Mouse (Mus musculus) hindbrain, embryonic 12.5 days (tissue): ENCODE data around the gene Abtb1. TPM values are rescaled to one million over a fixed set of nuclear protein-coding genes. Genes with fewer than 3 reads are reported as not detected.

Experiments used
- ATAC-seq: fragments of 200-750 bp; cut with Nextera tagmentation; 2 replicates; pipeline ENCODE4 v1.8.0; 2017; ENCODE audit warnings: moderate TSS enrichment; ENCODE audit not compliant: low FRiP score
- H3K27ac ChIP-seq: fragments of 300-500 bp; sonication (generic); 2 replicates; pipeline ENCODE4 v1.5.1; 2016; ENCODE audit warnings: mild to moderate bottlenecking
- H3K27me3 ChIP-seq: fragments of 300-500 bp; sonication (generic); 2 replicates; pipeline ENCODE4 v1.6.1; 2016; ENCODE audit warnings: mild to moderate bottlenecking
- H3K36me3 ChIP-seq: fragments of 300-500 bp; sonication (generic); 2 replicates; pipeline ENCODE4 v1.6.1; 2016; ENCODE audit warnings: mild to moderate bottlenecking
- H3K4me1 ChIP-seq: fragments of 300-500 bp; sonication (generic); 2 replicates; pipeline ENCODE4 v1.6.1; 2016
- H3K4me2 ChIP-seq: fragments of 300-500 bp; sonication (generic); replicated peaks from 2 replicates; pipeline ENCODE4 v1.6.1; 2016; ENCODE audit warnings: mild to moderate bottlenecking
- H3K4me3 ChIP-seq: fragments of 300-500 bp; sonication (generic); 2 replicates; pipeline ENCODE4 v1.5.1; 2016; ENCODE audit warnings: mild to moderate bottlenecking
- H3K9ac ChIP-seq: fragments of 300-500 bp; sonication (generic); 2 replicates; pipeline ENCODE4 v1.6.1; 2016; ENCODE audit warnings: mild to moderate bottlenecking, moderate library complexity
- H3K9me3 ChIP-seq: fragments of 300-500 bp; sonication (generic); replicated peaks from 2 replicates; pipeline ENCODE4 v1.6.1; 2016; ENCODE audit warnings: mild to moderate bottlenecking
- WGBS: fragments of 180-500 bp; shearing (Covaris S2); methylation state at CpG from one replicate; pipeline ENCODE4 v1.1.7; 2016; 5-methylcytosine and 5-hydroxymethylcytosine counted together
- polyA plus RNA-seq: library from polyadenylated mRNA; unstranded; fragments of >200 nt; fragmentation: Nextera tagmentation; extraction: Ambion mirVana; gene quantifications from 2 replicates; pipeline ENCODE4 v1.2.1, GENCODE M21; 2016

Gene Abtb1
- 32.1 and 36.1 TPM in 2 replicates for polyA plus RNA-seq

GRCm38 (mm10) chr6:88841781-88842689 lies at the start of gene Abtb1:
TSS of gene Abtb1 (minus strand) at chr6:88841984.
- peaks cover 25% of the 10 kb centered on the region for H3K4me1 ChIP-seq
- WGBS = under 1% methylated on average over 72 of the region's 72 CpGs
- H3K4me2 ChIP-seq = peak within 1 kb of the TSS; percentile 80
- peak within 1 kb of the TSS; percentile 76 for H3K4me3 ChIP-seq
- peak within 1 kb of the TSS; percentile 84 for H3K9ac ChIP-seq
- no peaks in the 10 kb centered on the region for H3K9me3 ChIP-seq
- no peaks in the 10 kb centered on the region for H3K27me3 ChIP-seq
- H3K36me3 ChIP-seq = peaks cover 55% of the 10 kb centered on the region
- peak within 1 kb of the TSS; percentile 90 for H3K27ac ChIP-seq
- ATAC-seq = peak; percentile 95

GRCm38 (mm10) chr6:88890832-88891231 lies 49.0 kb upstream of the Abtb1 start:
- Histone ChIP-seq H3K4me2 (no peak overlapping the region), H3K36me3 (peaks cover 88% of the 10 kb centered on the region), H3K4me3 (no peak overlapping the region), H3K9me3 (no peaks in the 10 kb centered on the region), H3K27ac (no peak overlapping the region), H3K27me3 (no peaks in the 10 kb centered on the region), H3K4me1 (0 out of 2 replicates have a peak, but pooled peaks cover 11% of the 10 kb centered on the region), H3K9ac (no peak overlapping the region)
- WGBS = 94% methylated on average over 7 of the region's 7 CpGs
- ATAC-seq = no peak

GRCm38 (mm10) chr6:88889410-88890042 lies 47.7 kb upstream of the Abtb1 start:
- Histone ChIP-seq H3K4me1 (0 out of 2 replicates have a peak, but pooled peaks cover 8% of the 10 kb centered on the region), H3K4me3 (no peak overlapping the region), H3K27me3 (no peaks in the 10 kb centered on the region), H3K9me3 (no peaks in the 10 kb centered on the region), H3K27ac (no peak overlapping the region), H3K4me2 (no peak overlapping the region), H3K9ac (no peak overlapping the region), H3K36me3 (peaks cover 91% of the 10 kb centered on the region)
- no peak for ATAC-seq
- 89% methylated on average over 13 of the region's 13 CpGs for WGBS

- peak; percentile 75 for ATAC-seq
- Histone ChIP-seq H3K9ac (no peak overlapping the region), H3K4me2 (no peak overlapping the region), H3K27me3 (no peaks in the 10 kb centered on the region), H3K27ac (peak overlapping the region; percentile 30; the same call in 1 of the 2 replicates), H3K36me3 (peaks cover 91% of the 10 kb centered on the region), H3K4me1 (0 out of 2 replicates have a peak, but pooled peaks cover 8% of the 10 kb centered on the region), H3K9me3 (no peaks in the 10 kb centered on the region), H3K4me3 (no peak overlapping the region)
- WGBS = 63% methylated on average over 2 of the region's 2 CpGs
These were observed 44.7 kb upstream of the Abtb1 start for GRCm38 (mm10) chr6:88886417-88886967.

- Histone ChIP-seq H3K9me3 (no peaks in the 10 kb centered on the region), H3K36me3 (peaks cover 84% of the 10 kb centered on the region), H3K27ac (peak overlapping the region; percentile 24; the same call in 1 of the 2 replicates), H3K4me2 (no peak overlapping the region), H3K9ac (no peak overlapping the region), H3K4me1 (0 out of 2 replicates have a peak, but pooled peaks cover 8% of the 10 kb centered on the region), H3K4me3 (no peak overlapping the region), H3K27me3 (no peaks in the 10 kb centered on the region)
- 89% methylated on average over 12 of the region's 12 CpGs for WGBS
- no peak for ATAC-seq
These were observed 44.0 kb upstream of the Abtb1 start for GRCm38 (mm10) chr6:88885644-88886416.

GRCm38 (mm10) chr6:88884690-88885089 lies 42.9 kb upstream of the Abtb1 start:
- H3K9me3 ChIP-seq = no peaks in the 10 kb centered on the region
- H3K27ac ChIP-seq = no peak overlapping the region
- no peaks in the 10 kb centered on the region for H3K27me3 ChIP-seq
- H3K36me3 ChIP-seq = peaks cover 74% of the 10 kb centered on the region
- H3K4me1 ChIP-seq = 0 out of 2 replicates have a peak, but pooled peaks cover 8% of the 10 kb centered on the region
- 94% methylated on average over 17 of the region's 17 CpGs for WGBS
- no peak overlapping the region for H3K4me3 ChIP-seq
- H3K4me2 ChIP-seq = no peak overlapping the region
- no peak overlapping the region for H3K9ac ChIP-seq
- no peak for ATAC-seq

- no peak overlapping the region for H3K4me3 ChIP-seq
- H3K27ac ChIP-seq = no peak overlapping the region
- 0 out of 2 replicates have a peak, but pooled peaks cover 8% of the 10 kb centered on the region for H3K4me1 ChIP-seq
- no peaks in the 10 kb centered on the region for H3K9me3 ChIP-seq
- no peaks in the 10 kb centered on the region for H3K27me3 ChIP-seq
- ATAC-seq = no peak
- H3K9ac ChIP-seq = no peak overlapping the region
- WGBS = 96% methylated on average over 10 of the region's 10 CpGs
- peaks cover 69% of the 10 kb centered on the region for H3K36me3 ChIP-seq
- no peak overlapping the region for H3K4me2 ChIP-seq
These were observed 42.4 kb upstream of the Abtb1 start for GRCm38 (mm10) chr6:88884195-88884594.

- no peak overlapping the region for H3K4me3 ChIP-seq
- H3K27ac ChIP-seq = peak overlapping the region; percentile 44; the same call in 1 of the 2 replicates
- H3K27me3 ChIP-seq = no peaks in the 10 kb centered on the region
- peaks cover 42% of the 10 kb centered on the region for H3K36me3 ChIP-seq
- H3K9me3 ChIP-seq = no peaks in the 10 kb centered on the region
- H3K4me1 ChIP-seq = 0 out of 2 replicates have a peak, but pooled peaks cover under 1% of the 10 kb centered on the region
- WGBS = 72% methylated on average over 7 of the region's 7 CpGs
- ATAC-seq = no peak
- no peak overlapping the region for H3K4me2 ChIP-seq
- H3K9ac ChIP-seq = no peak overlapping the region
These were observed 39.5 kb upstream of the Abtb1 start for GRCm38 (mm10) chr6:88881334-88881733.

GRCm38 (mm10) chr6:88879471-88879870 lies 37.7 kb upstream of the Abtb1 start:
- Histone ChIP-seq H3K4me1 (no peaks in the 10 kb centered on the region), H3K27ac (no peak overlapping the region), H3K9me3 (no peaks in the 10 kb centered on the region), H3K36me3 (peaks cover 25% of the 10 kb centered on the region), H3K27me3 (0 out of 2 replicates have a peak, but pooled peaks cover 5% of the 10 kb centered on the region), H3K4me2 (no peak overlapping the region), H3K9ac (no peak overlapping the region), H3K4me3 (no peak overlapping the region)
- 69% methylated on average over 4 of the region's 4 CpGs for WGBS
- no peak for ATAC-seq

- peaks cover 39% of the 10 kb centered on the region for H3K4me1 ChIP-seq
- no peaks in the 10 kb centered on the region for H3K36me3 ChIP-seq
- 7% methylated on average over 50 of the region's 63 CpGs for WGBS
- H3K4me3 ChIP-seq = peak within 1 kb of the TSS; percentile 89
- H3K4me2 ChIP-seq = peak within 1 kb of the TSS; percentile 86
- peak; percentile 61 for ATAC-seq
- H3K27ac ChIP-seq = peak within 1 kb of the TSS; percentile 94
- H3K9me3 ChIP-seq = no peaks in the 10 kb centered on the region
- H3K27me3 ChIP-seq = 0 out of 2 replicates have a peak, but pooled peaks cover 5% of the 10 kb centered on the region
- H3K9ac ChIP-seq = peak within 1 kb of the TSS; percentile 97
These were observed 33.2 kb upstream of the Abtb1 start, which contains the start of gene Podxl2 for GRCm38 (mm10) chr6:88874868-88875508. TSS of gene Podxl2 (minus strand) at chr6:88875044.
